Mouse (Mus musculus) CH12F3 (cell line): Measurements from ENCODE around the gene Mapt.
"Not testable (repeated sequence)": the region's sequence is repeated elsewhere in the genome, so short reads cannot be mapped to it uniquely, and the experiment has no call there.

ENCODE experiments used
- in situ Hi-C: fragments of 300-500 bp; cut with MboI; formaldehyde crosslinking; loops from 2 replicates; pipeline ENCODE4 v1.14.3; 2020; ENCODE audit warnings: low sequenced_read_pairs

The Mapt gene

GRCm38 (mm10) chr11:104231041-104231911 lies at the start of gene Mapt:
Gene Mapt, plus strand, starts transcription at chr11:104231390.
- in situ Hi-C loops, result no loop called here

GRCm38 (mm10) chr11:104182141-104182540 lies 49.0 kb upstream of the Mapt start:
- in situ Hi-C loops, result no loop called here

- in situ Hi-C loops, result no loop called here
Observed at GRCm38 (mm10) chr11:104186135-104186836, 44.9 kb upstream of the Mapt start, which contains the start of gene Sppl2c. Gene Sppl2c, plus strand, starts transcription at chr11:104186327.

- in situ Hi-C loops, result no loop called here
Observed at GRCm38 (mm10) chr11:104186837-104187150, 44.4 kb upstream of the Mapt start.

- in situ Hi-C loops, result no loop called here
Observed at GRCm38 (mm10) chr11:104187766-104188165, 43.4 kb upstream of the Mapt start.

- in situ Hi-C loops, result no loop called here
Observed at GRCm38 (mm10) chr11:104190008-104190407, 41.2 kb upstream of the Mapt start.

GRCm38 (mm10) chr11:104195382-104195781 lies 35.8 kb upstream of the Mapt start:
- in situ Hi-C loops, result no loop called here

GRCm38 (mm10) chr11:104195791-104196190 lies 35.4 kb upstream of the Mapt start:
- in situ Hi-C loops, result no loop called here

GRCm38 (mm10) chr11:104197861-104198260 lies 33.3 kb upstream of the Mapt start:
- in situ Hi-C loops, result no loop called here

- in situ Hi-C loops, result no loop called here
Observed at GRCm38 (mm10) chr11:104203271-104203670, 27.9 kb upstream of the Mapt start.

- in situ Hi-C loops, result no loop called here
Observed at GRCm38 (mm10) chr11:104206573-104206972, 24.6 kb upstream of the Mapt start.

- in situ Hi-C loops, result no loop called here
Observed at GRCm38 (mm10) chr11:104209041-104209440, 22.1 kb upstream of the Mapt start.

GRCm38 (mm10) chr11:104211251-104211650 lies 19.9 kb upstream of the Mapt start:
- in situ Hi-C loops, result no loop called here

GRCm38 (mm10) chr11:104214128-104214527 lies 17.1 kb upstream of the Mapt start:
- in situ Hi-C loops, result not testable (repeated sequence)

GRCm38 (mm10) chr11:104218075-104218474 lies 13.1 kb upstream of the Mapt start:
- in situ Hi-C loops, result no loop called here

- in situ Hi-C loops, result no loop called here
Observed at GRCm38 (mm10) chr11:104220291-104220690, 10.9 kb upstream of the Mapt start.

- in situ Hi-C loops, result no loop called here
Observed at GRCm38 (mm10) chr11:104221751-104222150, 9.4 kb upstream of the Mapt start.

- in situ Hi-C loops, result no loop called here
Observed at GRCm38 (mm10) chr11:104223301-104223700, 7.9 kb upstream of the Mapt start.

- in situ Hi-C loops, result no loop called here
Observed at GRCm38 (mm10) chr11:104229391-104229790, 1.8 kb upstream of the Mapt start.

- in situ Hi-C loops, result no loop called here
Observed at GRCm38 (mm10) chr11:104230066-104230778, 968 bp upstream of the Mapt start.
